Mouse (Mus musculus): ENCODE measurements around the gene Srcap. TPM values are rescaled to one million over a fixed set of nuclear protein-coding genes. Genes with fewer than 3 reads are reported as not detected.
"Not testable (repeated sequence)": the region's sequence is repeated elsewhere in the genome, so short reads cannot be mapped to it uniquely, and the experiment has no call there.

Srcap gene
- polyA plus RNA-seq, 1 experiment from 2014 or later, result 46.6 TPM

DNA sequence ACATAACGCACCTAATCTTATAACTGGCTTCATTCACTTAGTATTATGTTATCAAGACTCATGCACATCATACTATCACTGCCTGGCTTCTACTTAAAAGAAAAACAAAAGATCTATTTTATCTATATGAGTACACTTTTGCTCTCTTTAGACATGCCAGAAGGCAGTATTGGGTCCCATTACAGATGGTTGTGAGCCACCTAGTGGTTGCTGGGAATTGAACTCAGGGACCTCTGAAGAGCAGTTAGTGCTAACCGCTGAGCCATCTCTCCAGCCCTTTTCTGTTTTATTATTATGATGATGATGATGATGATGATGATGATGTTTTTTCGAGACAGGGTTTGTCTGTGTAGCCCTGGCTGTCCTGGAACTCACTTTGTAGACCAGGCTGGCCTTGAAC lies 13.4 kb upstream of the Srcap start:
- Histone ChIP-seq H3K9ac (ENCODE audit: low read depth, low read length) (no peak overlapping the region), H3K4me2 (no peak overlapping the region), H3K4me3 (ENCODE audit: low read depth, low read length) (no peak overlapping the region), H3K27ac (ENCODE audit: low read depth, low read length) (no peak overlapping the region), H3K36me3 (ENCODE audit: control insufficient read depth, insufficient read depth, low read length) (no peaks in the 10 kb centered on the region), H3K4me1 (ENCODE audit: control insufficient read depth, insufficient read depth, low read length) (0 out of 2 replicates have a peak, but pooled peaks cover 2% of the 10 kb centered on the region), H3K9me3 (replicated peaks; ENCODE audit: control insufficient read depth, low read length) (no peaks in the 10 kb centered on the region), H3K27me3 (ENCODE audit: control insufficient read depth, insufficient read depth, low read length) (no peaks in the 10 kb centered on the region)
- WGBS (ENCODE audit: insufficient replicate concordance), result 36% methylated on average over 3 of the region's 3 CpGs
- ATAC-seq (replicated peaks; ENCODE audit: insufficient number of reproducible peaks, low FRiP score, low TSS enrichment), result no peak

DNA sequence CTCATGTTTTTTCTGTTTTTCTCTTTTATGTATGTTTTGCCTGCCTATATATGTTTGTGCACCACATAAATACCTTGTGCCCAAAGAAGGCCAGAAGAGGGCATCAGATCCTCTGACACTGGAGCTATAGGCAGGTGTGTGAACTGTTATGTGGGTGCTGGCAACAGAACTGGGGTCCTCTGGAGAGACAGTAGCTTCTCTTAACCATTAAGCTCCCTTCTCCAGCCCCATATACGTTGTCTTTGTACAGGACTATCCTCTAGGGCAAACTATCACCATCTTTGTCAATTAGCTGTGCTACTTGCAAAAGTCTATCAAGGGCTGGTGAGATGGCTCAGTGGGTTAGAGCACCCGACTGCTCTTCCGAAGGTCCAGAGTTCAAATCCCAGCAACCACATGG lies 3.5 kb upstream of the Srcap start:
- no peak overlapping the region for H3K9ac ChIP-seq (ENCODE audit: low read depth, low read length)
- H3K27ac ChIP-seq (ENCODE audit: low read depth, low read length), result no peak overlapping the region
- no peaks in the 10 kb centered on the region for H3K9me3 ChIP-seq (replicated peaks; ENCODE audit: control insufficient read depth, low read length)
- ATAC-seq (replicated peaks; ENCODE audit: insufficient number of reproducible peaks, low FRiP score, low TSS enrichment), result no peak
- H3K4me2 ChIP-seq, result no peak overlapping the region
- H3K36me3 ChIP-seq (ENCODE audit: control insufficient read depth, insufficient read depth, low read length), result no peaks in the 10 kb centered on the region
- H3K27me3 ChIP-seq (ENCODE audit: control insufficient read depth, insufficient read depth, low read length), result no peaks in the 10 kb centered on the region
- WGBS (ENCODE audit: insufficient replicate concordance), result 96% methylated on average over 3 of the region's 3 CpGs
- H3K4me3 ChIP-seq (ENCODE audit: low read depth, low read length), result no peak overlapping the region
- peaks cover 6% of the 10 kb centered on the region for H3K4me1 ChIP-seq (ENCODE audit: control insufficient read depth, insufficient read depth, low read length)

DNA sequence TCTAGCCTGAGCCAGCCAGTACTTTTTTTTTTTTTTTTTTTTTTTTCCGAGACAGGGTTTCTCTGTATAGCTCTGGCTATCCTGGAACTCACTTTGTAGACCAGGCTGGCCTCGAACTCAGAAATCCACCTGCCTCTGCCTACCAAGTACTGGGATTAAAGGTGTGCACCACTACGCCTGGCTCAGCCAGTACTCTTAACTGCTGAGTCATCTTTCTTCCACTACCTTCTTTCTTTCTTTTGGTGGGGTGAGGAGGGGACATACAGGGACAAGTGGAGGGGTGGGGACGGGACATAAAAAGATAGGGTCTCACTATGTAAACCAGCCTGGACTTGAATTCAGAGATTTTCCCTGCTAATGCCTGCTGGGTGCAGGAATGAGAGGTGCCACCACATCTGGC lies 2.0 kb upstream of the Srcap start:
- H3K9me3 ChIP-seq (replicated peaks; ENCODE audit: control insufficient read depth, low read length); H3K9ac ChIP-seq (ENCODE audit: low read depth, low read length): not testable (repeated sequence)
- WGBS (ENCODE audit: insufficient replicate concordance), result 83% methylated on average over 3 of the region's 4 CpGs

DNA sequence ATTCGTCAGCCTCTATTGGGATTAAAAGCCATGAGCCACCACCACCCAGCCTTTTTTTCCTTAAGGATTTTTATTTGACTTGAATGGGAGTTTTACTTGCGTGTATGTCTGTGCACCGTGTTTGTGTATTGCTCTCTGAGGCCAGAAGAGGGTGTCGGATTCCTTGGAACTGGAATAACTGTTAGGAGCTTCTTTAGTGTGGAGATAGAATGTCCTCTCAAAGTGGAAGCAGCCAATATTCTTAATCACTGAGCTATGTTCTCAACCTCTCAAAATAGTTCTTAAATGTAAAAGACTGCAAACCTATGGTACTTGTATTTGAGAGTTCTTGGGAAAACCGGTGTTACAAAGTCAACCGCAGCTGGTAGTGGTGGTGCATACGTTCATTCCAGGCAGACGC lies 542 bp upstream of the Srcap start:
- H3K4me3 ChIP-seq (ENCODE audit: low read depth, low read length), result peak overlapping the region; percentile 79
- 39% methylated on average over 8 of the region's 8 CpGs for WGBS (ENCODE audit: insufficient replicate concordance)
- peaks cover 9% of the 10 kb centered on the region for H3K36me3 ChIP-seq (ENCODE audit: control insufficient read depth, insufficient read depth, low read length)
- peaks cover 14% of the 10 kb centered on the region for H3K4me1 ChIP-seq (ENCODE audit: control insufficient read depth, insufficient read depth, low read length)
- H3K27me3 ChIP-seq (ENCODE audit: control insufficient read depth, insufficient read depth, low read length), result no peaks in the 10 kb centered on the region
- H3K4me2 ChIP-seq, result peak overlapping the region; percentile 69
- no peak for ATAC-seq (replicated peaks; ENCODE audit: insufficient number of reproducible peaks, low FRiP score, low TSS enrichment)
- H3K9me3 ChIP-seq (replicated peaks; ENCODE audit: control insufficient read depth, low read length), result no peaks in the 10 kb centered on the region
- H3K27ac ChIP-seq (ENCODE audit: low read depth, low read length), result peak overlapping the region; percentile 98
- H3K9ac ChIP-seq (ENCODE audit: low read depth, low read length), result peak overlapping the region; percentile 96; the same call in 1 of the 2 replicates

More for the DNA sequence above, 2.0 kb upstream of the Srcap start:
- not testable (repeated sequence) for H3K27me3 ChIP-seq (ENCODE audit: control insufficient read depth, insufficient read depth, low read length); H3K36me3 ChIP-seq (ENCODE audit: control insufficient read depth, insufficient read depth, low read length); H3K4me2 ChIP-seq; ATAC-seq (replicated peaks; ENCODE audit: insufficient number of reproducible peaks, low FRiP score, low TSS enrichment); H3K4me3 ChIP-seq (ENCODE audit: low read depth, low read length); H3K27ac ChIP-seq (ENCODE audit: low read depth, low read length)
- peaks cover 14% of the 10 kb centered on the region for H3K4me1 ChIP-seq (ENCODE audit: control insufficient read depth, insufficient read depth, low read length)

DNA sequence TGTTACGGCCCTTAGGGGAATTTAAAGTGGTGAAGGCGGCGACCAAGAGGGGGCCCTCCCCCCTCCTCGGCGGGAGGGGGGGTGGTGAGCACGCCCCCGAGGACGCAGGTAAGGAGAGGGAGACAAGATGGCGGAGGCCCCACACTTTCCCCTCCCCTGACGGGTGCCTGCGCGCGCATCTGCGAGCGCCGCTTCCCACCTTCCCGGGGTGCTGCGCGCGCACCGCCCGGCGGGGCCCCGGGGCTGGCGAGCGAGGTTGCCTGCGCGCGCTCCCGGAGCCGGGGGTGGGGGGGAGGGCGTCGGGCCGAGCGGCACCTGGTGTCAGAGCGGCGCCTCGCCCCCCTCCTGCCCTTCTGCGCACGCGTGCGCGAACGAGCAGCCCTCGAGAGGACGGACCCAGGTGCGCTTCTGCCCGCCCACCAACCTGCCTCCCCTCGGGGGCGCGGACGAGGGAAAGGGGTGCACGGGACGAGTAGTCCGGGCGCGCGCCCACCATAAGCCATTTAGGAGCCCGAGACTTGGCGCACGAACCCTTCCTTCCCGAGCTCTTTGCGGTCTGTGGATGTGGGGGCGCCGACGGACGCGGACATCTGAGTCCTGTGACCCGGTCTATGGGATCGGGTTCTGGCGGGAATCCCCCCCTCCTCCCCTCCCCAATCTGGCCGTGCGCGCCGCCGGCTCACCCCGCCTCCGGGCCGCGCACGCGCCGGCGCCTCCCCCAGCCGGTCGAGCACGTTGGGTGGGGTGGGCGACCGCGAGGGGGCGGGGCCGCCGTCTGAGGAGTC lies 640 bp downstream of the Srcap start:
- H3K27ac ChIP-seq (ENCODE audit: low read depth, low read length), result peak overlapping the region; percentile 98
- H3K27me3 ChIP-seq (ENCODE audit: control insufficient read depth, insufficient read depth, low read length), result no peaks in the 10 kb centered on the region
- H3K4me2 ChIP-seq, result peak overlapping the region; percentile 69
- peak overlapping the region; percentile 79 for H3K4me3 ChIP-seq (ENCODE audit: low read depth, low read length)
- H3K9ac ChIP-seq (ENCODE audit: low read depth, low read length), result peak overlapping the region; percentile 96
- peaks cover 14% of the 10 kb centered on the region for H3K36me3 ChIP-seq (ENCODE audit: control insufficient read depth, insufficient read depth, low read length)
- H3K4me1 ChIP-seq (ENCODE audit: control insufficient read depth, insufficient read depth, low read length), result peaks cover 14% of the 10 kb centered on the region
- H3K9me3 ChIP-seq (replicated peaks; ENCODE audit: control insufficient read depth, low read length), result no peaks in the 10 kb centered on the region
- under 1% methylated on average over 53 of the region's 93 CpGs for WGBS (ENCODE audit: insufficient replicate concordance)
- peak; percentile 89 for ATAC-seq (replicated peaks; ENCODE audit: insufficient number of reproducible peaks, low FRiP score, low TSS enrichment)

DNA sequence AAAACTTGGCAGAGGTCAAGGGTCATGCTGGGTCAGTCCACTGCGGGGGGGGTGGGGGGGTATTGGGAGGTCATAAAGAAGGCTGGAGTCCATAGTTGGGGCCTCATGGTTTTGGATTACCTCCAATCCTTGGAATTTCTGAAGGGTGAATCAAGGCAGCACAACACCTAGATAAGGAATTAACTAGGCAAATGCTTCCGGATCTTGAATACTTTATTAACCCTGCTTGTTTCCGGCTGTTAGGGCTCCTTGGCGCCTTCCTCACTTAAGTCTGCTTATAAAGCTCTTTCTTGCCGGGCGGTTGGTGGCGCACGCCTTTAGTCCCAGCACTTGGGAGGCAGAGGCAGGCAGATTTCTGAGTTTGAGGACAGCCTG lies 1.2 kb downstream of the Srcap start:
- Histone ChIP-seq H3K36me3 (ENCODE audit: control insufficient read depth, insufficient read depth, low read length) (peaks cover 16% of the 10 kb centered on the region), H3K27me3 (ENCODE audit: control insufficient read depth, insufficient read depth, low read length) (no peaks in the 10 kb centered on the region), H3K9ac (ENCODE audit: low read depth, low read length) (peak overlapping the region; percentile 96; the same call in 1 of the 2 replicates), H3K4me1 (ENCODE audit: control insufficient read depth, insufficient read depth, low read length) (peaks cover 14% of the 10 kb centered on the region), H3K27ac (ENCODE audit: low read depth, low read length) (peak overlapping the region; percentile 98), H3K4me3 (ENCODE audit: low read depth, low read length) (peak overlapping the region; percentile 79), H3K4me2 (peak overlapping the region; percentile 69), H3K9me3 (replicated peaks; ENCODE audit: control insufficient read depth, low read length) (no peaks in the 10 kb centered on the region)
- WGBS (ENCODE audit: insufficient replicate concordance), result 32% methylated on average over 8 of the region's 8 CpGs
- no peak for ATAC-seq (replicated peaks; ENCODE audit: insufficient number of reproducible peaks, low FRiP score, low TSS enrichment)

DNA sequence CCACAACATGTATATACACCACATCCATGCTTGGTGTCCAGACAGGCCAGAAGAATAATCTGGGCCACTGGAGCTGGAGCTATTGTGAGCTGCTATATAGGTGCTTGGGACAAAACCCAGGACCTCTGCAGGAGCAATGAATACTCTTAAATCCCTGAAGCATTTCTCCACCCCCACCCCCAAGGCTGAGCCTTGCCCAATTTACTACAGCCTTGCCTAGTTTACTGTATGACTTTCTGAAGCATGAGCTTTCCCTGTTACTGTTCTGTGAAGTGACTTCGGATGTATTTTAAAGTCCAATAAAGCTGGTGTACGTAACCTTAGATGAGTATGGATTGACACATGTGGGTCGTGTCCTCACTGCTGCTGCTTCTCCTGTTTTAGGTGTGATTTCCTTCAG lies 2.0 kb downstream of the Srcap start:
- no peaks in the 10 kb centered on the region for H3K9me3 ChIP-seq (replicated peaks; ENCODE audit: control insufficient read depth, low read length)
- peaks cover 14% of the 10 kb centered on the region for H3K4me1 ChIP-seq (ENCODE audit: control insufficient read depth, insufficient read depth, low read length)
- H3K4me3 ChIP-seq (ENCODE audit: low read depth, low read length), result peak overlapping the region; percentile 79; the same call in 1 of the 2 replicates
- H3K4me2 ChIP-seq, result peak overlapping the region; percentile 69
- H3K36me3 ChIP-seq (ENCODE audit: control insufficient read depth, insufficient read depth, low read length), result peaks cover 19% of the 10 kb centered on the region
- peak overlapping the region; percentile 57 for H3K27ac ChIP-seq (ENCODE audit: low read depth, low read length)
- H3K27me3 ChIP-seq (ENCODE audit: control insufficient read depth, insufficient read depth, low read length), result no peaks in the 10 kb centered on the region
- no peak overlapping the region for H3K9ac ChIP-seq (ENCODE audit: low read depth, low read length)
- ATAC-seq (replicated peaks; ENCODE audit: insufficient number of reproducible peaks, low FRiP score, low TSS enrichment), result no peak
- WGBS (ENCODE audit: insufficient replicate concordance), result 88% methylated on average over 3 of the region's 3 CpGs

DNA sequence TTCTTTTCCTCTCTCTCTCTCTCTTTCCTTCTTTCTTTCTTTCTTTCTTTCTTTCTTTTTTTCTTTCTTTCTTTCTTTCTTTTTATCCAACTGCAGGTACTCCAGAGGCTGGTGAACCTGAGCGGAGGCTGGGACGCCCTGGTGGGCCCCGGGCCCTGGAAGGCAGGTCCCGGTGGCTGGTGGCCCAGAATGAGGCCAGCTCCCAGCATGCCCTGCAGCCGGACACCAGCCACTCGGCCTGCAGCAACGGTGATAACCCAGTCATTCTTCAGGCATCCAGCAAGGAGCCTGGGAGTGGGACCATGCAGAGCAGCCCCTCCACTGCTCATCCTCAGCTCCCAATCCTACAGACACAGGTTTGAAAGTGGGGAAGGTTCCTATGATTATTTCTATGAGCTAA lies 4.1 kb downstream of the Srcap start:
- 84% methylated on average over 7 of the region's 7 CpGs for WGBS (ENCODE audit: insufficient replicate concordance)
- Histone ChIP-seq H3K27ac (ENCODE audit: low read depth, low read length) (no peak overlapping the region), H3K4me3 (ENCODE audit: low read depth, low read length) (no peak overlapping the region), H3K36me3 (ENCODE audit: control insufficient read depth, insufficient read depth, low read length) (peaks cover 24% of the 10 kb centered on the region), H3K27me3 (ENCODE audit: control insufficient read depth, insufficient read depth, low read length) (no peaks in the 10 kb centered on the region), H3K4me2 (no peak overlapping the region), H3K4me1 (ENCODE audit: control insufficient read depth, insufficient read depth, low read length) (peaks cover 14% of the 10 kb centered on the region), H3K9me3 (replicated peaks; ENCODE audit: control insufficient read depth, low read length) (no peaks in the 10 kb centered on the region), H3K9ac (ENCODE audit: low read depth, low read length) (no peak overlapping the region)
- ATAC-seq (replicated peaks; ENCODE audit: insufficient number of reproducible peaks, low FRiP score, low TSS enrichment), result no peak

DNA sequence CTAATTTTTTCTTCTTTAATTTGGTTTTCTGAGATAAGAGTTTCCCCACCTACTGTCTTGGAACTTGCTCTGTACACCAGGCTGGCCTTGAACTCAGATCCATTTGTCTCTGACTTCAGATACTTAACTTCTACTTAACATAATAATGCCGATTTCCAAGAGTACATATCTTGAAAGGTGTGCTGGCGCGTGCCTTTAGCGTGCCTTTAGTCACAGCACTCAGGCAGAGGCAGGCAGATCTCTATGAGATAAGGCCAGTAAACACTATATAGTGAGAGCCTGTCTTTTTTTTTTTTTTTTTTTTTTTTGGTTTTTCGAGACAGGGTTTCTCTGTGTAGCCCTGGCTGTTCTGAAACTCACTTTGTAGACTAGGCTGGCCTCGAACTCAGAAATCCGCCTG lies 4.6 kb downstream of the Srcap start:
- ATAC-seq (replicated peaks; ENCODE audit: insufficient number of reproducible peaks, low FRiP score, low TSS enrichment), result no peak
- Histone ChIP-seq H3K4me2 (no peak overlapping the region), H3K36me3 (ENCODE audit: control insufficient read depth, insufficient read depth, low read length) (peaks cover 25% of the 10 kb centered on the region), H3K4me1 (ENCODE audit: control insufficient read depth, insufficient read depth, low read length) (peaks cover 11% of the 10 kb centered on the region), H3K9me3 (replicated peaks; ENCODE audit: control insufficient read depth, low read length) (no peaks in the 10 kb centered on the region), H3K9ac (ENCODE audit: low read depth, low read length) (no peak overlapping the region), H3K4me3 (ENCODE audit: low read depth, low read length) (no peak overlapping the region), H3K27me3 (ENCODE audit: control insufficient read depth, insufficient read depth, low read length) (no peaks in the 10 kb centered on the region), H3K27ac (ENCODE audit: low read depth, low read length) (no peak overlapping the region)
- WGBS (ENCODE audit: insufficient replicate concordance), result 92% methylated on average over 6 of the region's 7 CpGs
